Mouse (Mus musculus) thymus, postnatal 0 days (tissue): Measurements from ENCODE around the gene Gnmt. TPM values are rescaled to one million over a fixed set of nuclear protein-coding genes. Genes with fewer than 3 reads are reported as not detected.
A peak's percentile ranks its signal among the peaks of the same experiment; 100 is the strongest.
"Not testable (repeated sequence)": the region's sequence is repeated elsewhere in the genome, so short reads cannot be mapped to it uniquely, and the experiment has no call there.

Source experiments
- DNase-seq: peaks from one replicate; pipeline ENCODE4 v3.0.0-alpha.2; 2015; ENCODE audit warnings: low spot score
- polyA plus RNA-seq: library from polyadenylated mRNA; unstranded; fragments of >200 nt; fragmentation: Nextera tagmentation; extraction: Ambion mirVana; gene quantifications from 2 replicates; pipeline ENCODE4 v1.2.1, GENCODE M21; 2015

Gene Gnmt
- 2.9 and 3.0 TPM in 2 replicates for polyA plus RNA-seq

DNA sequence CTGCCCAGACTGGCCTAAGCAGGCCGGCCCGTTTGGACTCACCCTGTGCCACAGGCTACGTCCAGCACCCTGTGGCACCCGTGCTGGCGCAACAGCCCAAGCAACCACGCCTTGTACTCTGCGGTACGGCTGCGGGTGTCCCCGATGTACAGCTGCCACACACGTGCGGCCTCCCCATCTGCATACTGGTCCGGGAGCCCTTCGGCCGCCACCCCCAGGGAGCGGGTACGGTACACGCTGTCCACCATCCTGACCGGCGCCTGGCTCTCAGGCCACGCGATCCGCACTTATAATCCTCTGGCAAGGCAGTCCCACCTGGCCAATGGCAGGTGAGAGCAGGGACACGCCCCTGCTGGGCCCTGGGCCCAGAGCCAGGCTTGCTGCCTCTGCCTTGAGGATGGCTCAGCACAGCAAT, at the start of gene Gnmt:
Gnmt (minus strand) TSS at position 265 of the 415 bp plus-strand sequence.
- no peak for DNase-seq

DNA sequence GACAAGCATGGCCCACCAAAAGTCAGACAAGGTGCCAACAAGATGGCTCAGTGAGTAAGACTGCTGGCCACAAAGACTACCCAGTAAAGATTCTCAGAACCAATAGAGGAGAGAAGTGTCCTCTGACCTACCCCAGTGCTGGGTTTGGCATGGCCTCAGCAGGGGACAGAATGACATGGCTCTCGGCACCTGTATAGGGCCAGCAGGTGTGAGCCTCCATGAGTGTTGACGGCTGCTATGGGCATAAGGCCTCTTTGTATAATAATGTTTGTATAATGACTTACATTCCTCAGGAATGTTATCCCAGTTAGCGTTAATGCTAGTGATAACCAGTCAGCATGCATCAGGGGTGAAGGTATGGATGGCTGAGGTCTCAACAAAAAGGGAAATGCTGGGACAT, 47.1 kb upstream of the Gnmt start:
- no peak for DNase-seq

DNA sequence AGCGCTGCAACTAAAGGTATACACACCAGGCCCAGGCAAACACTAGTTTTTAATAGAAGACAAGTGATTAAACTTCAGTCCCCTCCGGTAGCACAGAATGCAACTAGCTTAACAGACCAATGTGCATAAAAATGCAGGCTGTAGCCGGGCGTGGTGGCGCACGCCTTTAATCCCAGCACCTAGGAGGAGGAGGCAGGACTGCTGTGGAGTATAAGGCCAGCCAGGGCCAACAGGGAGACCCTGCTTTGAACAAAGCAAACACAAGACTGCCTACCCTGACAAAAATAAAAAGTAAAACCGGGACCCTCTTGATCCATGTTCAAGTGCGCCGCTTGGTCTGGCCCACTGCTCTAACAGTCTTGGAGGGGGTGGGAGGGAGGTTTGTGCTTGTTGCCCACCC, 46.1 kb upstream of the Gnmt start:
- no peak for DNase-seq

DNA sequence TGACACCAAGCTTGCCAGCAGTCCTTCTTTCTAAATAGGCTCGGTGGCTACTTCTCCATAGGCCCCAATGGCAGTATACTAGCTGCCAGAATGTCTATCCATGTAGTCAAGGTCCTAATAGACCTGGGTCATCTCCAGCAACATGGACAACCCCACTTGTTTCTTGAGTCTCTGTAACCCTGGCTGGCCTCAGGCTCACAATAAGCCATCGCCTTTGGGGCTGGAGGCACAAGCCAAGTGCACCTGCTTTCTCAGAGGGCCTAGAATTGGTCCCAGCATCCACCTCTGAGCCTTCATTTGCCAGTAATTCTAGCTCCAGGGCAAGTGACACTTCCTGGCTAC, 45.1 kb upstream of the Gnmt start:
- DNase-seq, result no peak

DNA sequence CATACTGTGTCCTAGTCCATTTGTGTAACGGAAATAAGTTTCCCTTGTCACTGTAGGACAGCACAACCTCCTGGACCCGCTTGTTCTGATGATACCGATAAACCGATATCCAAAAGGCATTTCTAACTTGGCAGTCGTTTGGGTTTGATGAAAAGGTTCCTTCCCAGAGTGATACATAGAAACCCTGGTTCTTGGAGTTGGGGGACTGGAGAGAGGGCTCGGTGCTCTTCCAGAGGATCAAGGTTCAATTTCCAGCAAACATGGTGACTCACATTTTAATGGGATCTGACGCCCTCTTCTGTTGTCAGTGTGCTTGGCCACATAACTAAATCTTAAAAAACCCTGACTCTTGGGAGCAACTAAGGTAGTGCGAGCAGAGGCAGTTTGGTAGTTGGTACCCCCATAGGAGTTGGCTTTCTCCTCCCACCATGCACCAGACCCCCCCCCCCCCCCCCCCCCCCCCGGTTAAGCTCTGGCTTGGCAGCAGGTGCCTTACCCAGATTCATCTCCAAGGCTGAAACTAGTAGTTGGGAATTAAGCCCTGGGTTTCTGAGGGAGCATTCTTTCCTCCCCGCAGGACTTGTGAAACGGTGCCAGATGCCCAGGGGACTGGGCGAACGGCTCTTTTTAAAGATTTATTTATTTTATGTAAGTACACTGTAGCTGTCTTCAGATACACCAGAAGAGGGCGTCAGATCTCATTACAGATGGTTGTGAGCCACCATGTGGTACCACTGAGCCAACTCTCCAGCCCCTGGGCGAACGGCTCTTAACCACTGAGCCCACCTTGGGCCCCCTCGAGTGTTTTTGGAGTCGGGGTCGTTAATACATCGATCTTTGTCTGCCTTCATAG, 44.5 kb upstream of the Gnmt start:
- peak; percentile 37 for DNase-seq

DNA sequence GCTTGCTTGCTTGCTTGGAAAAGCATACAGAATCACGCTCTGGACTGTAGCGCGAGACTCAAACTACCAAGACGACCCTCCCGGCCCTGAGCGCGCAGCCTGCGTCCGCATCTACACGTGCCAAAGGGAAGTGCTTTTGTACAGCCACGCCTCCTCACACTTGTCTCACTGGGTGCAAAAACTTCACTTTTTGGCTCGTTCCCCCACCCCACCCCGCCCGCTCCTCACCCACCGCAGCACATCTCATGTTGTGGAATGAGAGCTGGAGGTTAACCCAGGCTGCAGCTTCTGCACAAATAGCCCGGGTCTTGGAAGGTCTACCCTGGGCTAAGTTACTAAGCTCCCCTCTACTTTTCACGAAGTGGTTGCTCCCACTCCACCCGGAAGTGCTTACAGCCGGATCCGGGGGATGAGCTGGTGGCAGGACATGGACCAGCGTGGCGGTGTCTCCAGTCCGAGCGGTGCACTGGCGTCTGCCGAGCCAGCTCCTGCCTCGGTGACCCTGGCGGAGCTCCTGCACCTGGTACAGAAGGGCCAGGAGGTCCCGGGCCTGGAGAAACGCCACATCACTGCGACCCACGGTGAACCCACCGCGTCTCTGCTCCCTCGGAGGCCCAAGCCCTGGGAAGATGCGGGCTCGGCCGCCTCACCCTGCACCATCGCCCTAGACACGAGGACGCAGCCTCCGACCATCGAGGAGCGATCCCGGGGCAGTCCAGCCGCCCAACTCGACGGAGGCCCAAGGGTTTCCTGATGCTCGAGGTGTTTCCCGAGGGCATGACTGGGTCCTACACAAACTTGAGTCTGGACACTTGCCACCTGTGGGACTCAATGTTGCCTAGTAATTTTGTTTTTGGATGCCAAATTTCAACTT, 43.7 kb upstream of the Gnmt start, which contains the start of gene 2310039H08Rik:
2310039H08Rik (plus strand) TSS at position 232 of the 874 bp plus-strand sequence.
- DNase-seq, result peak; percentile 86

DNA sequence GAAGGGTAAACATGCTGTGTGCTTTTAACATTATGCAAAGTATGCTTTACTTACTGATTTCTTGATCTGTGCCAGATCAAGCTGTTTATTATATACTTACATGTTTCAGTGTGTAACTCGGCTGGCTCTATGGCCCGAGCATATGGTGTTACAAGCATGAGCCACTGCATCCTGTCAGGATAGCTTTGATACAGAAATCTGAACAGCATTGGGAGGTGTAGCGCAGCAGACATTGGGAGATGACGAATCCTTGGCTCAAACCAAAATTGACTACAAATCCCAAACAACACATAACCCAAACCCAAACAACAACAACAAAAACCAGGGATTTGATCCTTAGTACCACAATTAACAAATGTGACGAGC, 43.1 kb upstream of the Gnmt start:
- no peak for DNase-seq

DNA sequence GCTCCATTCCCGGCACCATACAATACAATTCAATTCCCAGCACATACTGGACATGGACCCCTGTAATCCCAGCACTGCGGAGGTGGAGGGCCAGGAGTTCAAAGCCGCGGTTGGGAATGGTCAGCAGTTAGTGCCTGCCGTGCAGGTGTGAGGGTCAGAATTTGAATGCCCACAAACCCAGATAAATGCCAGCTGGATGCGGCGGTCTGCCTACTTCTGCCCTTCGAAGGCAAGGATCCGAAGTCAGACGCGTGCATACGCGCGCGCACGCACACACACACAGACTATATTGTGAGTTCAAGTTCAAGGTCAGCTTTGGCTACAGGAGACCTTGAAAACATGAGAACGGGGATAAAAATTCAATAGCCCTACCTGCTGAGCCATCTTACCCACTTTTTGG, 42.6 kb upstream of the Gnmt start:
- DNase-seq, result no peak

DNA sequence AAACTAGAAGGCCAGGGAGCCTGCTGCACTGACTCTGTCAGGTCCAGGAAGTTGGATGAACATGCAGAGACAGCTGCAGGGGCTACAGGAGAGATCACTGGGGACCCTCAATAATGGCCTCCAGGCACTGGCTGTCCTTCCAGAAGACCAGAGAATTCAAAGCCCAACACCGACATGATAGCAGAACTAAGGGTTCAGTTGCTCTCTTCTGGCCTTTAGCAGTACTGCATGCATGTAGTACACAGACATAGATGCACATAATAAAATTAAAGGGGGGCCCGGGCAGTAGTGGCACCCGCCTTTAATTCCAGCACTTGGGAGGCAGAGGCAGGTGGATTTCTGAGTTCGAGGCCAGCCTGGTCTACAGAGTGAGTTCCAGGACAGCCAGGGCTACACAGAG, 42.1 kb upstream of the Gnmt start:
- no peak for DNase-seq

DNA sequence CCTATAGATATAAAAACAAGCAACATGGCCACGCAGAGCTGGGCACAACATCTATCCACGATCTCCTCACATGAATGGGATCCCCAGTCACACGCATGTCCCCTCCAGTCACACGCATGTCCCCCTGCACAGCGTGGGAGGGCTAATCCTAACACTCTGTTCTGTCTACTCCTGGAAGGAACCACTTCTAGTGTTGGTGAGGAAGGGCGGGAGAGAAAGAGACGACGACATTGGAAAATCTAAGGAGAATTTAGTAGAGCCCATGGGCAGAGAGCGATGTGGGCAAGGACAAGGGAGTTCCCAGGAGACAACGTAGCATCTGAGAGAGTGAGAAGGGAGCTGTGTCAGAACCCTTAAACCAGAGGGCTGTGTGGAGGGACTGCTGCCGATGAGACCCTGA, 41.6 kb upstream of the Gnmt start:
- DNase-seq, result no peak

DNA sequence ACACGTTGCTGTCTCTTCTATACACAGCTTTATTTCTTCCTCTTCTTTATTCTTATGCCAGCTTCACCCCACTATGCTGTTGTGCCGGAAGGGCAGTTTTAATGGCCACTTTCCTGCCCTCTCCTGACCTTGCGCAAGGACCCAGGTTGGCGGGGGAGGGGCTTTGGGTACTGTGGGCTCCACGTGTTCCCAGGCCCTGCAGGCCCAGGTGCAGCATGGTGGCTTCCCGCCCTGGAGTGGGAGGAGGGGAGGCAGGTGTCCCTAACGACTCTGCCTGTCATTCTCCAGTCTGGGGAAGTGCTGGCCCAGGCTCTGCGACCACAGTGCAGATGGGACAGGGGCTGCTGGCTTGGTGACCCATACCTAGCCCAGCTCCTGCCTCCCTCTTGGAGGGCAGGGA, 38.9 kb upstream of the Gnmt start:
- peak; percentile 60 for DNase-seq

DNA sequence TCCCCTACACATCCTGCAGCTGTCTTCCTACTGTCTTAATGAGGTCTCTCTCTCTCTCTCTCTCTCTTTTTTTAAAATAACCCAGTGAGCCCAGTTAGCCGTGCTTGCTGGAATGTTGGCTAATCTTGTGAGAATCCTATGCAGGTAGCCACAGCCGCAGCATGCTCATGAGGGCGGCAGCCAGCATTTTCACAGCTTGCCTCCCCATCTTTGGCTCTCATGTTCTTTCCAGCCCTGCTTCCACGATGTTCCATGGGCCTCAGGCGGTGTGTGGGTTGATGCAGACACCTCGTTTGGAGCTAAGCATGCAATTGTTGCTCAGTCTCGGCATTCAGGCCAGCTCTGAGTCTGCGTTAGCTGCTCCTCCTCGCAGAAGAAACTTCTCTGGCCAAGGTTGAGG, 35.9 kb upstream of the Gnmt start:
- DNase-seq, result not testable (repeated sequence)

DNA sequence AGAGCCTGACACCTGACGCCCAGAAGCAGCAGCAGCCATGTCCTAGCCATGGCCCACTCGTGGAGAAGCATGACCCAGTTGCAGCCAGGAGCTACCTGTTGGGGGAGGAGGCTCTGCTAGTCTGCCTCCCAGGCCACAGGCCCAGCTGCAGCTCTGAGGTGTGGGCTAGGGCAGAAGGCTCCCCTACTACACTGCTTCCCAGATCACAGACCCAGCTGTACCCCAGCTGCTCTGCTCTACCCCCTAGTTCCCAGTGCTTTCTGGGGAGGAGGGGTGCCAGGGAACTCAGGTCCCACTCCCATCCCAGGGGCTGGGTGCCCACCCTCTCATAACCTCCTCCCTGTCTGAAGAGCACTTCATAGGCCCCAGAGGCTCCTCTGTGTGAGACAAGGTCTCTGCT, 34.6 kb upstream of the Gnmt start, which contains the start of gene Ptcra:
Ptcra (minus strand) TSS at position 169 of the 400 bp plus-strand sequence.
- peak; percentile 77 for DNase-seq

DNA sequence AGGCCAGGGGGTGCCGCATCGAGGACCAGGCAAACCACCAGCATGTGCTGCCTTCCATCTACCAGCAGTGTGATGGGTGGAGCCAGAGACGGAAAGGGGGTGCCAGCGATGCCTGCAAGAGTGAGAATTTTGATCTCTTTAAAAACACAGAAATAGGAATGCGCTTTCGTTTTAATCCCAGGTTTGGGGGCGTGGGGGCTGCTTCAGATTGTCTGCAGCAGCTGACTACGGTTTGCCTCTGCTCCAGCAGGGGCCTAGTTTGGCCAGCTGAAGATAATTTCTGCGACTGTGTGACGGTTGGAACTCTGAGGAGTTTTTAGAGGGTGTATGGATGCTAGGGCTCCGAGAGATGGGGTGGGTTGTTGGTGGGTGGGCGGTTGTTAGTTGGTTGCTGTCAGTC, 29.8 kb upstream of the Gnmt start:
- no peak for DNase-seq

DNA sequence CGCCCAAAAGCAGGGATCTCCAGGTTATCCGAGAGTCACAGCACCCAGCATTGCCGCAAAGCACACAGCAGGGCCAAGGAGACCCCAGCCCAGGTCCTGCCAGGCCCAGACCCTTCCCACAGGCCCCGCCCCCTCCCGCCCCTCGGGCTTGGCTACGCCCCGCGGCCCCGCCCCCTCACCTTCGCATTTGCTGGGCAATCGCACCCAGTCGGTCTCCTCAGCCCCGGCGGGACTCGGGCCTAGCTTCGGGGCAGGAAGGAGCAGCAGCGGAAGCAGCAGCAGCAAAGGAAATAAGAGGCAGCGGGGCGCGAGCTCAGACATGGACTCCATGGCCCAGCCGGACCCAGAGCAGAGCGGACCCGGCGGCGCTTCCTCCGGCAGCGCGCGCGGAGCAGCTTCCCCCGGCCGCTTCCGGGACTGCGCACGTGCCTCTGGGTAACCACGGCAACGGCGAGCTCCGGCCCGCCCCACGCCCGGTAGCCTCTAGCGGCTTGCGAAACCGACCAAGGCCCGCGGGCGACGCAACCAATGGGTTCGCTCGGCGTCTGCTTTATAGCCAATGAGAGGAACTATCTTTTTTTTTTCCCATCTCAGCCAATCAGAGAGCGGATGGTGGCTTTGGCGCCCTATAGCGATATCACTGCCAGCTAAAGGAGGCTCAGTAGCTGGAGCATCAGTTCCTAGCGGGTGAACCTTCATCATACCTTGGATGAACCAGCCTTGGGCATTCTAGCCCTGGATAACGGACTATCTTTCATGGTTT, 23.0 kb upstream of the Gnmt start, which contains the start of gene Cnpy3:
Cnpy3 (minus strand) TSS at position 421 of the 763 bp plus-strand sequence.
- DNase-seq, result peak; percentile 99

DNA sequence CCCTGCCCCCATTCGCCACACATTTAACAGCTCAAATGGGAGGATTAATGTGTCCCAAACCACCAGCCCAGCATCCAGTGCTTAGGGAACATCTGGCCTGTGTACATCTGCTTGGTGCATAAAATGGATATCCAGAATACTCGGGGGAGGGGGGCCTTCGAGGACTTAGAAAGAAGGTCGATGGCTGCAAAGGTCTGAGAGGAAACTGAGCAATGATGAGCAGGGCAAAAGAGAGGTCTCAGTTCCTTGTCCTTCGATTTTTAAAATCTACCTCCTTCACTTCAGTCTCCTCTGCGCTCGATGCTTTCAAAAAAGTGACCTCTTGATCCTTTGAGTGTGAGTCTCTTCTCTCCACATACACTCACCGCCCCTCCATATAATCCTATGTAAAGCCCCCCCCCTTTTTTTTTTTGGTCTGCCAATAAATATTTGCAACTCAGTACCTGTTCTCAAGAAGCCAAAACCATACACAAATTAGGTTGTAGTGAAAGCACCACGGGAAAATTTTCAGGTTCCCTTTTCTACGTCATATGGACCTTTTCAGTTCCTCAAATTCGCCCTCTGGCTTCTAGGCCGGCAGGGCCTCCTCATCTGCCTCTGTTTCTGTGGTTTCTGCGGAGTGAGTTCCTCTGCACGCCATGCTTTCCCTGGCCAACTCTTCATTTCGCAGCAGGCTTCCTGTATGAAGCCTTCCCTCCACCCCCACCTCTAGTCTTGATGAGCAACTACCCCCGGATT, 22.3 kb upstream of the Gnmt start:
- DNase-seq, result peak; percentile 73

DNA sequence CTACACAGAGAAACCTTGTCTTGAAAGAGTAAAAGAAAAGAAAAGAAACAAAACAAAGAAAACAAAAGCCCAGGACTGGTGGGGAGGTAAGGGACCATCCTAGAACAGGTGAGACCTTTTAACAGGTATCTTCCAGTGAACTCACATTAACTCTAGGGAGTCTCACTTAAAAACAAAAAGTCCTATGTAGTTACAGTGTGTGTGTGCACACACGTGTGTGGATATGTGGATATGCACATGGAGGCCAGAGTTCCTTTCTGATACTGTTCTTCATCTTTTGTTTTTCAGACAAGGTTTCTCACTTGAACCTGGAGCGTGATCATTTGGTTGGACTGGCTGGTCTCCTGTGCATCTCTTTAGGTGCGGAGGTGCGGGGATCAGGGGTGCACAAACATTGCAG, 21.6 kb upstream of the Gnmt start:
- no peak for DNase-seq

DNA sequence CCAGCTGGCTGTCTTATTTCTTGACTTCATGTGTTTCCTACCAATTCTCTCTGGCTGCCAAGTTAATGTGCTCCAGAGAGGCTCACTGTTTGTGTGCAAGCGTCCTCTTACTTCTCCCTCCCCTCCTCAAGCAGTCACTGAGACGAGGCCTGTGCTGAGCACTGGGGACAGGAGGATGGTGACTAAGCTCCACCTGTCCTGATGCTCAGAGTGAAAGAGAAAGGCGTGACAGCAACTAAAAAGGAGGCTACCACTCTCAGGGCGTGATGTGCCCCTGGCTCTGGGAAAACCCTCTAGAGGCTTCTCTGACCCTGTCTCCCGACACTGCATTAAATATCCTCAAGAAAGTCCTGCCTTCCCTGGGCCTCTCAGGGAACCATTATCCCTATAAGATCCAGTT, 20.3 kb upstream of the Gnmt start:
- DNase-seq, result no peak

DNA sequence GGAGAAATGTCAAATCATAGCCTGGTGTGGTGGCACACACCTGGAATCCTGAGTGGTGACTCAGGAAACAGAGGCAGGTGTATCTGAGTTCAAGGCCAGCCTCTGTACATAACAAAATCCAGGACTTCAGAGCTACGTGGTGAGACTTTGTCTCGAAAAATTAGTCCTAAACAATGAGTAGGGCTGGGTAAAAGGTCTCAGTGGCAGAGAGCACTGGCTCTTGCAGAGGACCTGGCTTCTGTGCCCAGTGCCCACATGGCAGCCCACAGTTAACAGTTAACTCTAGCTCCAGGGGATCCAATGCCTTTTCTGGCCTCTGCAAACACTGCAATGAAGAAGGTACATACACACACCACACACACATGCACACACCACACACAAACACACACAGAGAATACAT, 18.8 kb upstream of the Gnmt start:
- no peak for DNase-seq

DNA sequence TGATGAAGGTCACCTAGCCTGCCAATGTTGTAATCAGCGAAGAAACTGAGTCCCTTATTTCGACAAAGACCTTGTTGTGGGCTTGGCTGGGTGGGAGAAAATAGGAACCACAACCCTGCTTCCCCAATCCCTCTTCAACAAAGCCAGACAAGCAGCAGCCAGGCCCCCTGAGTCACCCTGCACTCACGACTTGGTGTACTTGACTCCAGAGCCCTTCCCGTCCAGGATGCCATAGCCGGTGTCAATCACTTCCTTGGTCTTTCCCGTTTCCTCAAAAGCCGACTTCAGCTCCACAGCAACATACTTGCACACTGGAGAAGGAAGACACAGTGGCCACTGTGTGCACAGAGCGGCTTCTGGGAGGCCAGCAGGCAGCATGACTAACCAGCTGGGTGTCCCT, 18.3 kb upstream of the Gnmt start:
- DNase-seq, result no peak

DNA sequence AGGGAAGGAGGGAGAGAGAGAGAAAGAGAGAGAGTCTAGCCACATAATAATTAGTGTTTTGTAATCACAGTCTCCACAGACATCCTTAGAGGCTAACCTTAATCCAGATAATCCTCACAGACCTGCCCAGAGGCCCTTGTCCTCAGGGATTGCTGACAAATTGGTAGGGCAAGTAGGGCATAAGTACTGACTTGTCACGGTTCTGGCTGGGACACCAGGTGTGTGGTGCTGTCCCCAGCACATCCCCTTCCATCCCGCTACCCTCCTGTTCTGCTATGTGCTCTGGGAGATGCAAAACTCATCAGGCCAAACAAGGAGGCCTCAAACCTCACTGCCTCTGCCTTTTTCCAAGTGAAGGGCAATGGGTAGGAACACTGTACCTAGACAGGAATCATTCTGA, 16.5 kb upstream of the Gnmt start:
- no peak for DNase-seq
